Mouse (Mus musculus) ES-E14 (cell line): Measurements from ENCODE around the gene Mbtd1. TPM values are rescaled to one million over a fixed set of nuclear protein-coding genes. Genes with fewer than 3 reads are reported as not detected.
A peak's percentile ranks its signal among the peaks of the same experiment; 100 is the strongest.

ENCODE experiments used
- DNase-seq: peaks from one replicate; pipeline ENCODE4 v3.0.0-alpha.2; 2013; ENCODE audit warnings: low read depth, low spot score
- H3K27ac ChIP-seq: 2 replicates; pipeline ENCODE4 v1.5.1; 2012; ENCODE audit warnings: low read depth, mild to moderate bottlenecking, low read length, moderate library complexity, mixed read lengths; ENCODE audit not compliant: poor library complexity, insufficient read depth, severe bottlenecking
- H3K36me3 ChIP-seq: 2 replicates; pipeline ENCODE4 v1.6.1; 2012; ENCODE audit warnings: mild to moderate bottlenecking, low read length, moderate library complexity, mixed read lengths; ENCODE audit not compliant: control insufficient read depth, poor library complexity, insufficient read depth, severe bottlenecking
- H3K4me1 ChIP-seq, 2 experiments: fragments of 150-350 bp in 1 of 2; sonication (generic) in 1 of 2; 2 replicates each; pipeline ENCODE4 v1.6.1; 2012; ENCODE audit warnings: low read length in 2 of 2, mild to moderate bottlenecking in 1 of 2, mixed read lengths in 1 of 2; ENCODE audit not compliant: control insufficient read depth in 2 of 2, insufficient read depth in 2 of 2, poor library complexity in 1 of 2
- H3K4me3 ChIP-seq, 2 experiments: fragments of 150-350 bp in 1 of 2; sonication (generic) in 1 of 2; 2 replicates each; pipeline ENCODE4 v1.5.1; 2012; ENCODE audit warnings: low read length in 2 of 2, low read depth in 1 of 2, mild to moderate bottlenecking in 1 of 2, mixed read lengths in 1 of 2; ENCODE audit not compliant: insufficient read depth in 1 of 2, poor library complexity in 1 of 2, severe bottlenecking in 1 of 2
- H3K9ac ChIP-seq: 2 replicates; pipeline ENCODE4 v1.6.1; 2012; ENCODE audit warnings: low read depth, mild to moderate bottlenecking, low read length, mixed read lengths; ENCODE audit not compliant: poor library complexity, insufficient read depth, severe bottlenecking
- H3K9me3 ChIP-seq: fragments of 150-350 bp; sonication (generic); 2 replicates; pipeline ENCODE4 v1.6.1; 2012; ENCODE audit warnings: low read depth, mild to moderate bottlenecking, low read length; ENCODE audit not compliant: control insufficient read depth, insufficient read depth
- CHD2 ChIP-seq: IDR thresholded peaks from 2 replicates; pipeline ENCODE4 v1.6.1; 2014; ENCODE audit warnings: mild to moderate bottlenecking, low read depth, low read length, inconsistent platforms
- HCFC1 ChIP-seq: IDR thresholded peaks from 2 replicates; pipeline ENCODE4 v1.6.1; 2012; ENCODE audit warnings: low read length, inconsistent platforms, borderline replicate concordance; ENCODE audit not compliant: insufficient read depth
- MAFK ChIP-seq: IDR thresholded peaks from 2 replicates; pipeline ENCODE4 v1.6.1; 2014; ENCODE audit warnings: mild to moderate bottlenecking, low read depth, low read length, inconsistent platforms; ENCODE audit not compliant: insufficient read depth
- ZC3H11A ChIP-seq: IDR thresholded peaks from 2 replicates; pipeline ENCODE4 v1.6.1; 2012; ENCODE audit warnings: low read depth, mild to moderate bottlenecking, inconsistent platforms, low read length, borderline replicate concordance
- ZNF384 ChIP-seq: IDR thresholded peaks from 2 replicates; pipeline ENCODE4 v1.6.1; 2012; ENCODE audit warnings: low read depth, low read length, inconsistent platforms
- in situ Hi-C, 2 experiments: fragments of 600-800 bp; cut with MboI; formaldehyde crosslinking; loops; one replicate each; pipeline ENCODE4 v1.15.1; 2025; ENCODE audit warnings: low sequenced_read_pairs in 2 of 2, inconsistent platforms in 1 of 2; ENCODE audit not compliant: unreplicated experiment in 2 of 2
- total RNA-seq: library from RNA; depleted of rRNA; stranded (reverse); fragments of 300-350 nt; gene quantifications from 2 replicates; pipeline ENCODE4 v1.2.3, GENCODE M21; 2012

The Mbtd1 gene
- total RNA-seq, 1 experiment: 68.0 TPM

DNA sequence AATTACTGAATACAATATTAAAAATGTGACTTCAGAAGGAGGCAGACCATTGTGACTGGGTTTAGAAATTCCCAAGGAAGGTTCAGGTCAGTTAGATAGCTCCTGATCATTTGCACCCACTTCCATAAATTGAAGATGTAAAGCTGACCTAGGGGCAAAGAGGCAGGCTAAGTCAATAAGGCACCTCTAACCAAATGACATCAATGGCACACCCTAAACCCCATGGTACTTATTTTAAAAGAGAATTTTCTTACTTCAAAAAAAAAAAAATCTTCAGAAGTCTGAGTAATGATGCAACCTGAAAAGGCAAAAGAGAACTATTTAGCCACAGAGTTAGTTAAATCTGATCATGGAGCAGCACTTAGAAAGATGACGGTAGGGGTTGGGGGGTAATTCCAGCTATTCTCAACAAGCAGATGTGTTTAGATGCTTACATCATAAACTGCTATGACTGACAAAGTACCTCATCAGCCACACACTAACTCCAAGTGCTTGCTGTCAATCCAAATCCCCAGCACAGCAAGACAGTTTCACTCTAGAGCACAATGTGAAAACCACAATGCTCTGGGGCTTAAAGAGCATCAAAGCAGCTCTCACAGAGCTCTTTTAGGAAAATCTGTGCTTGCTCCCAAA lies 25.0 kb upstream of the Mbtd1 start:
- Histone ChIP-seq H3K9ac (no peak overlapping the region), H3K4me1 (no peaks in the 10 kb centered on the region), H3K4me3 (no peak overlapping the region), H3K9me3 (no peaks in the 10 kb centered on the region), H3K36me3 (peaks cover 4% of the 10 kb centered on the region), H3K27ac (no peak overlapping the region)
- no peak for TF ChIP-seq CHD2
- no peak for TF ChIP-seq HCFC1
- in situ Hi-C loops: no loop called here
- no peak for DNase-seq

GRCm38 (mm10) chr11:93861193-93861592 lies 24.5 kb upstream of the Mbtd1 start:
- H3K27ac ChIP-seq: no peak overlapping the region
- DNase-seq: no peak
- H3K9me3 ChIP-seq: no peaks in the 10 kb centered on the region
- no peak overlapping the region for H3K4me3 ChIP-seq
- no peaks in the 10 kb centered on the region for H3K4me1 ChIP-seq
- in situ Hi-C loops: no loop called here
- TF ChIP-seq MAFK: no peak
- TF ChIP-seq CHD2: no peak
- no peak for TF ChIP-seq HCFC1
- TF ChIP-seq ZC3H11A: no peak
- no peak for TF ChIP-seq ZNF384
- no peak overlapping the region for H3K9ac ChIP-seq
- peaks cover 4% of the 10 kb centered on the region for H3K36me3 ChIP-seq

GRCm38 (mm10) chr11:93862045-93862623 lies 23.5 kb upstream of the Mbtd1 start:
- Histone ChIP-seq H3K4me3 (no peak overlapping the region), H3K4me1 (no peaks in the 10 kb centered on the region), H3K9ac (no peak overlapping the region), H3K27ac (no peak overlapping the region), H3K9me3 (no peaks in the 10 kb centered on the region), H3K36me3 (peaks cover 9% of the 10 kb centered on the region)
- no peak for TF ChIP-seq ZC3H11A
- in situ Hi-C loops: no loop called here
- DNase-seq: no peak

DNA sequence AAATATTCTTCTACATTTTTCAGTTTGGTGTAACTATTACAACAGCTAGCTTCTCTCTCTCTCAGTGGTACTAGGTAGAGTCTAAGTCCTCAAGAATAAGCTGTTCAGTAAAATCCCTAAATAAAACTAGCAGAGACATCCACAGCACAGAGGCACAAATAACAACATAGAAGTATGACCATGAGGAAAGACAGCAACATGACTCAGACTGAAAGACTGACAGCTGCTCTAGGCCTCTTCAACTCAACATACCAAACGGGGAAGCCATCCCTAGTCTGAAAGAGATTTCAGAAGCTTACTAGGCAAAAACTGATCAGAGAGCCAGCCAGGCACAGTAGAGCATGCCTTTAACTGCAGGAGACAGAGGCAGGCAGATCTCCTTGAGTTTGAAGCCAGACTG lies 23.0 kb upstream of the Mbtd1 start:
- no peaks in the 10 kb centered on the region for H3K4me1 ChIP-seq
- no peak overlapping the region for H3K4me3 ChIP-seq
- DNase-seq: no peak
- H3K9ac ChIP-seq: no peak overlapping the region
- no peak overlapping the region for H3K27ac ChIP-seq
- no peaks in the 10 kb centered on the region for H3K9me3 ChIP-seq
- peaks cover 11% of the 10 kb centered on the region for H3K36me3 ChIP-seq
- TF ChIP-seq HCFC1: no peak
- TF ChIP-seq MAFK: no peak
- no peak for TF ChIP-seq ZNF384
- TF ChIP-seq ZC3H11A: no peak
- no peak for TF ChIP-seq CHD2
- in situ Hi-C loops: no loop called here

- in situ Hi-C loops: no loop called here
Measured at GRCm38 (mm10) chr11:93884068-93884467, 1.6 kb upstream of the Mbtd1 start.

More at GRCm38 (mm10) chr11:93884068-93884467, 1.6 kb upstream of the Mbtd1 start:
- Histone ChIP-seq H3K27ac (no peak overlapping the region), H3K36me3 (peaks cover 6% of the 10 kb centered on the region), H3K4me3 (peak overlapping the region; percentile 82 to 86), H3K9me3 (no peaks in the 10 kb centered on the region), H3K4me1 (peaks cover 0 to 5% of the 10 kb centered on the region in 2 experiments; a peak in 1 of 4 replicates), H3K9ac (peak overlapping the region; percentile 19; the same call in 1 of the 2 replicates)
- no peak for DNase-seq
- TF ChIP-seq ZC3H11A: no peak
- TF ChIP-seq ZNF384: 0 out of 2 replicates have a peak, but pooled peaks have one; percentile 41
